Mouse (Mus musculus) ES-Bruce4 (cell line): ENCODE results near the gene Comt.

ENCODE experiments used
- EP300 ChIP-seq: IDR thresholded peaks from 2 replicates; pipeline ENCODE4 v1.6.1; 2011; ENCODE audit warnings: low read depth, low read length; ENCODE audit not compliant: insufficient read depth
- POLR2A ChIP-seq: IDR thresholded peaks from one replicate; pipeline ENCODE4 v1.8.1; 2011; ENCODE audit warnings: low read length; ENCODE audit not compliant: insufficient read depth

GRCm38 (mm10) chr16:18449005-18449404, 22.4 kb upstream of the Comt start:
- TF ChIP-seq POLR2A (no peak), EP300 (no peak)
